8 mouse cellular contexts compared by ENCODE assay signal in the genomic region with DNA sequence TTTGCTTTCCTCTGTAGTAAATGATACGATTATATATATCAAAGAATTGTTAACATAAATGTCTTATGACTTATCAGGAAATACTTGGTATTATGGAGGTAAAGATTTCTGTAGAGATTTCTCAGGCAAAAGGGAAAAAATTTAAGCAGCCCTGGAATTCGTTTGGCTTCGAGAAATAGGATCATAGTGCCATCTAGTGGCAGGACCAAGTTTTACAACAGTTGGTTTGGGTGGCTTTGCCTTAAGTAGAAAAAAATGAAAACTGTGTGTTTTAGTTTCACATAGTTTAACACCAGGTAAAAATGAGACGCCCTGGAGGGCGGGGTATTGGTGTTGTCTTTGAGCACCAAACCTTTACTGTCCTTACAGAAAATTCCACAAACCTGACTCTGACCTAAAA. TPM values are rescaled to one million over a fixed set of nuclear protein-coding genes. Genes with fewer than 3 reads are reported as not detected.
DNase-seq lines count a peak whose midpoint lies in the region; ATAC-seq and TF ChIP-seq lines count a peak whose summit lies in the region.

No protein-coding gene starts in this region.

- ATAC-seq in embryonic facial prominence, embryonic 11.5 days (replicated peaks; ENCODE audit: insufficient number of reproducible peaks, low FRiP score, low TSS enrichment, low read depth): no peak
- 0 out of 2 replicates have a peak, but pooled peaks have one; percentile 8 for ATAC-seq in kidney, embryonic 16.5 days (ENCODE audit: low FRiP score, low TSS enrichment)
- ATAC-seq in lung, postnatal 0 days: no peak

- H3K4me1 ChIP-seq in embryonic facial prominence, embryonic 11.5 days (ENCODE audit: control insufficient read depth, insufficient read depth, low read length): no peaks in the 10 kb centered on the region
- H3K4me1 ChIP-seq in kidney, embryonic 16.5 days (ENCODE audit: insufficient read depth, low read length): no peaks in the 10 kb centered on the region
- H3K4me1 ChIP-seq in lung, postnatal 0 days (ENCODE audit: insufficient read depth, low read depth, low read length): no peaks in the 10 kb centered on the region

- H3K27me3 ChIP-seq in embryonic facial prominence, embryonic 11.5 days (ENCODE audit: control insufficient read depth, insufficient read depth, low read length): no peaks in the 10 kb centered on the region
- no peaks in the 10 kb centered on the region for H3K27me3 ChIP-seq in kidney, embryonic 16.5 days (ENCODE audit: insufficient read depth, low read length)
- no peaks in the 10 kb centered on the region for H3K27me3 ChIP-seq in lung, postnatal 0 days (replicated peaks; ENCODE audit: insufficient read depth, low read length)
- no peaks in the 10 kb centered on the region for H3K27me3 ChIP-seq in splenic B cell, adult 2 months (ENCODE audit: control insufficient read depth, insufficient read depth, low read length, poor library complexity, severe bottlenecking)

- no peak overlapping the region for H3K4me2 ChIP-seq in embryonic facial prominence, embryonic 11.5 days (ENCODE audit: low read depth, low read length)
- H3K4me2 ChIP-seq in kidney, embryonic 16.5 days (replicated peaks; ENCODE audit: low read depth, low read length): no peak overlapping the region
- no peak overlapping the region for H3K4me2 ChIP-seq in lung, postnatal 0 days (replicated peaks; ENCODE audit: low read depth, low read length)

- WGBS in embryonic facial prominence, embryonic 11.5 days: 6% methylated on average over 5 of the region's 5 CpGs
- 2% methylated on average over 5 of the region's 5 CpGs for WGBS in kidney, embryonic 16.5 days
- WGBS in lung, postnatal 0 days: under 1% methylated on average over 5 of the region's 5 CpGs

- TF ChIP-seq CTCF in lung, postnatal 0 days (IDR thresholded peaks at IDR 0.05): peak; percentile 77

- TF ChIP-seq EP300 in lung, postnatal 0 days (IDR thresholded peaks at IDR 0.05): peak; percentile 48

- H3K9ac ChIP-seq in embryonic facial prominence, embryonic 11.5 days (replicated peaks; ENCODE audit: low read length): no peak overlapping the region
- H3K9ac ChIP-seq in kidney, embryonic 16.5 days (replicated peaks; ENCODE audit: low read length): no peak overlapping the region
- H3K9ac ChIP-seq in lung, postnatal 0 days (replicated peaks; ENCODE audit: low read depth): no peak overlapping the region

- DNase-seq in gastrocnemius, adult 18-20 months (ENCODE audit: low spot score): peak; percentile 68
- no peak for DNase-seq in gastrocnemius, postnatal 25 days
- peak; percentile 92 for DNase-seq in 3T3-L1 (ENCODE audit: low read depth, low spot score)
- DNase-seq in adrenal gland, postnatal 10 days: peak; percentile 80
- DNase-seq in embryonic facial prominence, embryonic 11.5 days (ENCODE audit: low spot score): peak; percentile 89
- peak; percentile 81 for DNase-seq in lung, postnatal 0 days (ENCODE audit: low spot score)
- peak; percentile 76 for DNase-seq in splenic B cell, adult 2 months (ENCODE audit: low read depth, low spot score)

- no peak overlapping the region for H3K27ac ChIP-seq in embryonic facial prominence, embryonic 11.5 days (replicated peaks; ENCODE audit: low read depth, low read length)
- no peak overlapping the region for H3K27ac ChIP-seq in kidney, embryonic 16.5 days (ENCODE audit: low read length)
- no peak overlapping the region for H3K27ac ChIP-seq in lung, postnatal 0 days (ENCODE audit: low read length)

- H3K9me3 ChIP-seq in embryonic facial prominence, embryonic 11.5 days (replicated peaks; ENCODE audit: control insufficient read depth, low read length): no peaks in the 10 kb centered on the region
- no peaks in the 10 kb centered on the region for H3K9me3 ChIP-seq in kidney, embryonic 16.5 days (ENCODE audit: low read length)
- H3K9me3 ChIP-seq in lung, postnatal 0 days (ENCODE audit: low read length): no peaks in the 10 kb centered on the region

- no peaks in the 10 kb centered on the region for H3K36me3 ChIP-seq in embryonic facial prominence, embryonic 11.5 days (replicated peaks; ENCODE audit: control insufficient read depth, insufficient read depth, low read depth, low read length)
- no peaks in the 10 kb centered on the region for H3K36me3 ChIP-seq in kidney, embryonic 16.5 days (ENCODE audit: insufficient read depth, low read length)
- H3K36me3 ChIP-seq in lung, postnatal 0 days (ENCODE audit: insufficient read depth, low read length): no peaks in the 10 kb centered on the region
- no peaks in the 10 kb centered on the region for H3K36me3 ChIP-seq in splenic B cell, adult 2 months (ENCODE audit: control insufficient read depth, insufficient read depth, low read length, poor library complexity, severe bottlenecking)

- H3K4me3 ChIP-seq in embryonic facial prominence, embryonic 11.5 days (ENCODE audit: low read depth, low read length): no peak overlapping the region
- H3K4me3 ChIP-seq in kidney, embryonic 16.5 days (ENCODE audit: low read length): no peak overlapping the region
- H3K4me3 ChIP-seq in lung, postnatal 0 days (ENCODE audit: low read depth, low read length): no peak overlapping the region

RNA-seq across cellular contexts. Expression of a gene that starts 22.2 kb away (rescaled TPM):
- 10 to 100 TPM; 18.6 to 19.4 TPM for total RNA-seq in gastrocnemius, adult 18-20 months (2021)
- 10 to 100 TPM in 1 of 2 experiments, 1 to 10 TPM in 1; 6.4 to 14.0 TPM for total RNA-seq in gastrocnemius, postnatal 25 days (2021)
- under 1 TPM in 1 of 2 experiments, not detected in 1; 0.15 TPM for total RNA-seq in adrenal gland, postnatal 10 days (2021)
- 0.13 TPM in 1 of 2 replicates, not detected in the other for polyA plus RNA-seq in embryonic facial prominence, embryonic 11.5 days (2014; fragmentation: Nextera tagmentation; extraction: Ambion mirVana)
- 0.07 TPM in 1 of 2 replicates, not detected in the other for polyA plus RNA-seq in kidney, embryonic 16.5 days (2015; fragmentation: Nextera tagmentation; extraction: Ambion mirVana)
- 1.2 and 1.5 TPM in 2 replicates for polyA plus RNA-seq in lung, postnatal 0 days (2015; fragmentation: Nextera tagmentation; extraction: Ambion mirVana)

RNA-seq across cellular contexts. Expression of a gene that starts 50.6 kb away (rescaled TPM):
- total RNA-seq in gastrocnemius, adult 18-20 months (2021): 100 to 1,000 TPM; 138 to 142 TPM
- total RNA-seq in gastrocnemius, postnatal 25 days (2021): 100 to 1,000 TPM; 121 to 125 TPM
- total RNA-seq in adrenal gland, postnatal 10 days (2021): 100 to 1,000 TPM; 108 to 115 TPM
- 236 and 260 TPM in 2 replicates for polyA plus RNA-seq in embryonic facial prominence, embryonic 11.5 days (2014; fragmentation: Nextera tagmentation; extraction: Ambion mirVana)
- polyA plus RNA-seq in kidney, embryonic 16.5 days (2015; fragmentation: Nextera tagmentation; extraction: Ambion mirVana): 160 and 165 TPM in 2 replicates
- 221 and 231 TPM in 2 replicates for polyA plus RNA-seq in lung, postnatal 0 days (2015; fragmentation: Nextera tagmentation; extraction: Ambion mirVana)

Comparison
In these comparisons a context has a peak if more than half of its experiments do, and no peak if none do; other contexts are left out.
1. RNA of a gene that starts 22.2 kb away (total RNA-seq): 18.6 to 19.4 TPM in gastrocnemius, adult 18-20 months and 6.4 to 14.0 TPM in gastrocnemius, postnatal 25 days; 0.15 TPM in adrenal gland, postnatal 10 days; every median in the first group is over 4 times any median in the second.